Mouse (Mus musculus) neural tube, embryonic 13.5 days (tissue): ENCODE results near the gene Dhx30. TPM values are rescaled to one million over a fixed set of nuclear protein-coding genes. Genes with fewer than 3 reads are reported as not detected.
"Not testable (repeated sequence)": the region's sequence is repeated elsewhere in the genome, so short reads cannot be mapped to it uniquely, and the experiment has no call there.

Experiments used
- ATAC-seq: fragments of 200-750 bp; cut with Nextera tagmentation; 2 replicates; pipeline ENCODE4 v1.8.0; 2017; ENCODE audit warnings: low read depth, mild to moderate bottlenecking, moderate TSS enrichment, moderate library complexity
- H3K27ac ChIP-seq: fragments of 300-500 bp; sonication (generic); replicated peaks from 2 replicates; pipeline ENCODE4 v1.5.1; 2015; ENCODE audit warnings: moderate library complexity, mild to moderate bottlenecking, inconsistent platforms
- H3K27me3 ChIP-seq: fragments of 300-500 bp; sonication (generic); 2 replicates; pipeline ENCODE4 v1.6.1; 2015; ENCODE audit warnings: mild to moderate bottlenecking, inconsistent platforms
- H3K36me3 ChIP-seq: fragments of 300-500 bp; sonication (generic); 2 replicates; pipeline ENCODE4 v1.6.1; 2015; ENCODE audit warnings: mild to moderate bottlenecking, inconsistent platforms
- H3K4me1 ChIP-seq: fragments of 300-500 bp; sonication (generic); replicated peaks from 2 replicates; pipeline ENCODE4 v1.6.1; 2015; ENCODE audit warnings: inconsistent platforms
- H3K4me2 ChIP-seq: fragments of 300-500 bp; sonication (generic); 2 replicates; pipeline ENCODE4 v1.6.1; 2015; ENCODE audit warnings: inconsistent platforms, mild to moderate bottlenecking, moderate library complexity
- H3K4me3 ChIP-seq: fragments of 300-500 bp; sonication (generic); 2 replicates; pipeline ENCODE4 v1.5.1; 2015; ENCODE audit warnings: mild to moderate bottlenecking, inconsistent platforms
- H3K9ac ChIP-seq: fragments of 300-500 bp; sonication (generic); 2 replicates; pipeline ENCODE4 v1.6.1; 2015; ENCODE audit warnings: moderate library complexity, mild to moderate bottlenecking, inconsistent platforms
- H3K9me3 ChIP-seq: fragments of 300-500 bp; sonication (generic); 2 replicates; pipeline ENCODE4 v1.6.1; 2016; ENCODE audit warnings: inconsistent platforms
- WGBS: fragments of 180-500 bp; shearing (Covaris S2); methylation state at CpG from one replicate; pipeline ENCODE4 v1.1.7; 2015; 5-methylcytosine and 5-hydroxymethylcytosine counted together
- polyA plus RNA-seq: library from polyadenylated mRNA; unstranded; fragments of >200 nt; fragmentation: Nextera tagmentation; extraction: Ambion mirVana; gene quantifications from 2 replicates; pipeline ENCODE4 v1.2.1, GENCODE M21; 2015

Dhx30 gene
- polyA plus RNA-seq: 155 and 188 TPM in 2 replicates

DNA sequence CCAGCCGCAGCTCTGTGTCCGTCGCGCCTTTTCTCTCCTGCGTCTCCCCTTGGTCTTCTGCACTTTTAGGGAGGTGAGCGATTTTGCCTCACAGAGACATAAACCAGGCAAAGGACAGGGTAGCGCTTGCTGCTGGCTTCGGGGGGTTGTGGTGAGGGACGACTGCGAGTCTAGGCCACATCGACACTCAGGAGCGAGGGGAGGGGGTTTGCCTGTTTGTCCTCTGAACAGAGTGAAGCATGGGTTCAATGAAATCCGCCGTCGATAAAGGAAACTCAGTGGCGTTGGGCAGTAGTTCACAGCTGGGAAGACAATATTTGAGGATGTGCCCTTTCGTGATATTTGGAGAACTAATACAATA, at the start of gene Dhx30:
Gene Dhx30, minus strand, starts transcription at position 52 of the 361 bp plus-strand sequence.
- 1% methylated on average over 17 of the region's 17 CpGs for WGBS
- Histone ChIP-seq H3K4me1 (peaks cover 27% of the 10 kb centered on the region), H3K27ac (peak within 1 kb of the TSS; percentile 98), H3K4me3 (peak within 1 kb of the TSS; percentile 91), H3K27me3 (no peaks in the 10 kb centered on the region), H3K4me2 (peak within 1 kb of the TSS; percentile 88), H3K36me3 (peaks cover 20% of the 10 kb centered on the region), H3K9ac (peak within 1 kb of the TSS; percentile 97), H3K9me3 (no peaks in the 10 kb centered on the region)
- peak; percentile 48 for ATAC-seq

- no peak for ATAC-seq
- Histone ChIP-seq H3K4me3 (no peak overlapping the region), H3K36me3 (peaks cover 64% of the 10 kb centered on the region), H3K4me1 (no peaks in the 10 kb centered on the region), H3K27me3 (no peaks in the 10 kb centered on the region), H3K9ac (no peak overlapping the region), H3K4me2 (no peak overlapping the region), H3K9me3 (no peaks in the 10 kb centered on the region), H3K27ac (no peak overlapping the region)
- 97% methylated on average over 2 of the region's 2 CpGs for WGBS
Observed at GRCm38 (mm10) chr9:110163071-110163470, 45.4 kb upstream of the Dhx30 start.

DNA sequence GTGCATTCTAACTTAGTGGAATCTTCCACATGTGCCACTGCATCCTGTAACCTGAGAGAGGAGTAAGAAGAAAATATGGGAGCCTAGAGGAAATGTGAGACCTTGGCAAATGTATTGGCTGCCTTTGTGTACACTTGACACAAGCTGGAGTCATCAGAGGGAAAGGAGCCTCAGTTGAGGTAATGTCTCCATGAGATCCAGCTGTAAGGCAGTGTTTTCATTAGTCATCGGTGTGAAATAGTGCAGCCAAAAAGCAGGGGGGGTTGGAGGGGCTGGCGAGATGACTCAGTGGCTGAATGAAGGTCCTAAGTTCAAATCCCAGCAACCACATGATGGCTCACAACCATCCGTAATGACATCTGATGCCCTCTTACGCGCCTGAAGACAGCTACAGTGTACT, 44.8 kb upstream of the Dhx30 start:
- WGBS: 87% methylated on average over 5 of the region's 5 CpGs
- Histone ChIP-seq H3K4me1 (no peaks in the 10 kb centered on the region), H3K4me2 (no peak overlapping the region), H3K27ac (no peak overlapping the region), H3K9ac (no peak overlapping the region), H3K27me3 (no peaks in the 10 kb centered on the region), H3K4me3 (no peak overlapping the region), H3K9me3 (no peaks in the 10 kb centered on the region), H3K36me3 (peaks cover 64% of the 10 kb centered on the region)
- ATAC-seq: no peak

- not testable (repeated sequence) for H3K27ac ChIP-seq, H3K9ac ChIP-seq, H3K4me2 ChIP-seq, H3K4me1 ChIP-seq, ATAC-seq, H3K27me3 ChIP-seq, H3K9me3 ChIP-seq, H3K4me3 ChIP-seq
- peaks cover 64% of the 10 kb centered on the region for H3K36me3 ChIP-seq
- 86% methylated on average over 2 of the region's 2 CpGs for WGBS
Observed at GRCm38 (mm10) chr9:110160486-110160885, 42.9 kb upstream of the Dhx30 start.

- H3K27ac ChIP-seq: no peak overlapping the region
- H3K36me3 ChIP-seq: peaks cover 62% of the 10 kb centered on the region
- no peak overlapping the region for H3K9ac ChIP-seq
- no peak overlapping the region for H3K4me3 ChIP-seq
- WGBS: 96% methylated on average over 1 of the region's 1 CpGs
- no peak overlapping the region for H3K4me2 ChIP-seq
- no peak for ATAC-seq
- H3K27me3 ChIP-seq: no peaks in the 10 kb centered on the region
- H3K4me1 ChIP-seq: no peaks in the 10 kb centered on the region
- no peaks in the 10 kb centered on the region for H3K9me3 ChIP-seq
Observed at GRCm38 (mm10) chr9:110159036-110159435, 41.4 kb upstream of the Dhx30 start.

DNA sequence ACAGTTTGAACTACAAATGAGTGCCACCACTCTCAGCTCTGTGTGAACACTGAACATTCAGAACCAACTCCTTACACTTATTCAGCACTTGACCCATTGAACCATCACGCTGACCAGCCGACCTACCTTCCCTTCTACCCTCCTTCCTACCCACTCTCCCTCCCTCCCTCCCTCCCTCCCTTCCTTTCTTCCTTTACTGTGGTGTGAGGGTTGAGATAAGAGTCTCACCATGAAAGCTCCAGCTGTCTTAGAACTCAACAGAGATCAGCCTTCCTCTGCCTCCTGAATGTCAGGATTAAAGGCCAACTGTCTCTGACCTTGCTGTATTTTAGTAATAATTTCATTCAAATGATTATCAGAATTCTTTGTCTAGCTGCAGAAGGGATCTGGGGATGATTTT, 31.0 kb upstream of the Dhx30 start:
- 91% methylated on average over 2 of the region's 2 CpGs for WGBS
- Histone ChIP-seq H3K36me3 (peaks cover 81% of the 10 kb centered on the region), H3K9me3 (no peaks in the 10 kb centered on the region), H3K4me3 (no peak overlapping the region), H3K27ac (no peak overlapping the region), H3K4me1 (no peaks in the 10 kb centered on the region), H3K4me2 (no peak overlapping the region), H3K9ac (no peak overlapping the region), H3K27me3 (no peaks in the 10 kb centered on the region)
- no peak for ATAC-seq

- Histone ChIP-seq H3K9me3 (no peaks in the 10 kb centered on the region), H3K4me1 (no peaks in the 10 kb centered on the region), H3K27me3 (no peaks in the 10 kb centered on the region), H3K27ac (no peak overlapping the region), H3K36me3 (peaks cover 76% of the 10 kb centered on the region), H3K4me3 (no peak overlapping the region), H3K4me2 (no peak overlapping the region), H3K9ac (no peak overlapping the region)
- 95% methylated on average over 1 of the region's 1 CpGs for WGBS
- no peak for ATAC-seq
Observed at GRCm38 (mm10) chr9:110142097-110142496, 24.5 kb upstream of the Dhx30 start.

DNA sequence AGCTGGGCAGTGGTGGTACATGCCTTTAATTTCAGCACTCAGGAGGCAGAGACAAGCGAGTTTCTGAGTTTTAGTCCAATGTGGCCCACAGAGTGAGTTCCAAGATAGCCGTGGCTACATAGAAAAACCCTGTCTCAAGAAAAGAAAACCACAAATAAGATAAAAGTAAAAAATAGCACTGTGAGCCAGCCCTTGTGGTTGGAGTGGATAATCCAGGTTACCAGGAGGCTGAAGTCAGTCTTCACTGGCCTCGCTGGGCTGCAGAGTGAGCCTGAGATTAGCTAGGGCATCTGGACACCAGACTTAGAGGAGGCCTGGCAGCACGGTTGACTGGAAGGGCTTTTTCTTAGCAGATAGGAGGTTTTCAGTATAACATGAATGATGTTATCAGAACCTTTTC, 21.5 kb upstream of the Dhx30 start:
- Histone ChIP-seq H3K4me3 (no peak overlapping the region), H3K9me3 (no peaks in the 10 kb centered on the region), H3K36me3 (peaks cover 76% of the 10 kb centered on the region), H3K4me2 (no peak overlapping the region), H3K27me3 (no peaks in the 10 kb centered on the region), H3K27ac (no peak overlapping the region), H3K9ac (no peak overlapping the region), H3K4me1 (peaks cover 23% of the 10 kb centered on the region)
- no peak for ATAC-seq
- WGBS: 92% methylated on average over 4 of the region's 4 CpGs

GRCm38 (mm10) chr9:110134176-110134575, 16.5 kb upstream of the Dhx30 start:
- Histone ChIP-seq H3K27me3 (no peaks in the 10 kb centered on the region), H3K4me1 (peaks cover 48% of the 10 kb centered on the region), H3K9ac (0 out of 2 replicates have a peak overlapping the region, but pooled peaks have one; percentile 8), H3K4me2 (peak overlapping the region; percentile 76), H3K36me3 (peaks cover 38% of the 10 kb centered on the region), H3K4me3 (peak overlapping the region; percentile 85), H3K27ac (no peak overlapping the region), H3K9me3 (no peaks in the 10 kb centered on the region)
- ATAC-seq: no peak
- 82% methylated on average over 5 of the region's 5 CpGs for WGBS

- 65% methylated on average over 6 of the region's 6 CpGs for WGBS
Observed at GRCm38 (mm10) chr9:110132921-110133320, 15.3 kb upstream of the Dhx30 start.

GRCm38 (mm10) chr9:110132201-110132605, 14.6 kb upstream of the Dhx30 start:
- H3K27me3 ChIP-seq: no peaks in the 10 kb centered on the region
- H3K9me3 ChIP-seq: no peaks in the 10 kb centered on the region
- H3K4me3 ChIP-seq: peak overlapping the region; percentile 85
- peak overlapping the region; percentile 94 for H3K27ac ChIP-seq
- WGBS: 0% methylated on average over 38 of the region's 38 CpGs
- H3K4me1 ChIP-seq: peaks cover 48% of the 10 kb centered on the region
- peak; percentile 78 for ATAC-seq
- H3K9ac ChIP-seq: peak overlapping the region; percentile 95
- peaks cover 25% of the 10 kb centered on the region for H3K36me3 ChIP-seq
- peak overlapping the region; percentile 76 for H3K4me2 ChIP-seq

More at GRCm38 (mm10) chr9:110132921-110133320, 15.3 kb upstream of the Dhx30 start:
- H3K36me3 ChIP-seq: peaks cover 28% of the 10 kb centered on the region
- no peaks in the 10 kb centered on the region for H3K27me3 ChIP-seq
- no peak for ATAC-seq
- peak overlapping the region; percentile 95; the same call in 1 of the 2 replicates for H3K9ac ChIP-seq
- H3K4me1 ChIP-seq: peaks cover 48% of the 10 kb centered on the region
- peak overlapping the region; percentile 76 for H3K4me2 ChIP-seq
- H3K9me3 ChIP-seq: no peaks in the 10 kb centered on the region
- no peak overlapping the region for H3K27ac ChIP-seq
- peak overlapping the region; percentile 85 for H3K4me3 ChIP-seq

DNA sequence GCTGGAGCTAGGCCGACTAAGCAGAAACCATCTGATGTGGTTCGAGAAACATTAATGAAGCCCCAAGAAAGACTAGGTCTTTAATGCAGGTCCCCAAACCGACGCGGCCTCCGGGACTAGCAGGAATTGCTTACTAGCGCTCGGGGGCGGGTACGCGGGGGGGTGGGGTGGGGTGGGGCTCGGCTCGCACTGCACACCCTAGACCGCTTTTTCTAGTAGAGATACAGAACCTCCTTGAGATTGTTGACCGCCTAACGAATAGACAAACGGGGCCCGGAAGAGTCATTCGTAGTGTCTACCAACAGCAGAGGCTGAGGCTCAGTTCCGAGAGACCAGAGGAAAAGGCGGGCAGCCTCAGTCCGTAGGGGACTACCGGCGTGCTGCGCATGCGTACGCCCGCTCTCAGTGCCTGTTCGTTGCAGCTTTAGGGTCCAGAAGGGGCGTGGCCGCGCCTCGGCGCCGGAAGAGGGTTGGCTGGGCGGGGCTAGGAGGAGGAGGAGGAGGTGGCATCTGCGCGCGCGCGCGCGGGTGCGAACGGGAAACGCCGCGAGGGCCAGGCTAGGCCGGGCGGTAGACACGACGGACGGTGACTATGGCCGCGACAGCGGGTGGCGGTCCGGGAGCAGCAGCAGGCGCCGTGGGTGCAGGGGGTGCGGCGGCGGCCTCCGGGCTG, 14.0 kb upstream of the Dhx30 start:
- Histone ChIP-seq H3K4me2 (peak overlapping the region; percentile 76), H3K27ac (peak overlapping the region; percentile 94), H3K9ac (peak overlapping the region; percentile 95), H3K36me3 (peaks cover 19% of the 10 kb centered on the region), H3K4me3 (peak overlapping the region; percentile 85), H3K27me3 (no peaks in the 10 kb centered on the region), H3K9me3 (no peaks in the 10 kb centered on the region), H3K4me1 (peaks cover 48% of the 10 kb centered on the region)
- WGBS: under 1% methylated on average over 64 of the region's 64 CpGs
- peak; percentile 96 for ATAC-seq
